Mouse (Mus musculus) forebrain, postnatal 0 days (tissue): Measurements from ENCODE around the gene Slc38a5. TPM values are rescaled to one million over a fixed set of nuclear protein-coding genes. Genes with fewer than 3 reads are reported as not detected.

Experiments
- ATAC-seq: fragments of 200-750 bp; cut with Nextera tagmentation; 2 replicates; pipeline ENCODE4 v1.8.0; 2017; ENCODE audit warnings: mild to moderate bottlenecking, moderate library complexity
- DNase-seq: peaks from one replicate; pipeline ENCODE4 v3.0.0-alpha.2; 2015
- H3K27ac ChIP-seq: fragments of 300-500 bp; sonication (generic); 2 replicates; pipeline ENCODE4 v1.5.1; 2014; ENCODE audit warnings: low read depth, mild to moderate bottlenecking, antibody characterized with exemption, low read length, moderate library complexity, mixed read lengths
- H3K27me3 ChIP-seq: fragments of 300-500 bp; sonication (generic); 2 replicates; pipeline ENCODE4 v1.6.1; 2014; ENCODE audit warnings: mild to moderate bottlenecking, low read length, mixed read lengths; ENCODE audit not compliant: insufficient read depth
- H3K36me3 ChIP-seq: fragments of 300-500 bp; sonication (generic); 2 replicates; pipeline ENCODE4 v1.6.1; 2014; ENCODE audit warnings: mild to moderate bottlenecking, moderate library complexity; ENCODE audit not compliant: insufficient read depth
- H3K4me1 ChIP-seq: fragments of 300-500 bp; sonication (generic); 2 replicates; pipeline ENCODE4 v1.6.1; 2014; ENCODE audit warnings: antibody characterized with exemption; ENCODE audit not compliant: insufficient read depth
- H3K4me2 ChIP-seq: fragments of 300-500 bp; sonication (generic); 2 replicates; pipeline ENCODE4 v1.6.1; 2014; ENCODE audit warnings: low read depth, mild to moderate bottlenecking, moderate library complexity
- H3K4me3 ChIP-seq: fragments of 300-500 bp; sonication (generic); 2 replicates; pipeline ENCODE4 v1.5.1; 2014; ENCODE audit warnings: low read depth, low read length, mixed read lengths
- H3K9ac ChIP-seq: fragments of 300-500 bp; sonication (generic); 2 replicates; pipeline ENCODE4 v1.6.1; 2014; ENCODE audit warnings: mild to moderate bottlenecking
- H3K9me3 ChIP-seq: fragments of 300-500 bp; sonication (generic); 2 replicates; pipeline ENCODE4 v1.6.1; 2016; ENCODE audit warnings: low read length
- CTCF ChIP-seq: sonication (generic); IDR thresholded peaks from 2 replicates; pipeline ENCODE4 v1.5.1; 2016; ENCODE audit warnings: antibody characterized with exemption, control low read depth, low read depth
- WGBS: fragments of 180-500 bp; shearing (Covaris S2); extraction: QIAGEN DNeasy Blood & Tissue Kit; methylation state at CpG from one replicate; pipeline ENCODE4 v1.1.7; 2014; 5-methylcytosine and 5-hydroxymethylcytosine counted together
- polyA plus RNA-seq: library from polyadenylated mRNA; unstranded; fragments of >200 nt; fragmentation: Nextera tagmentation; extraction: Ambion mirVana; gene quantifications from 2 replicates; pipeline ENCODE4 v1.2.1, GENCODE M21; 2015
- total RNA-seq: library from RNA; depleted of rRNA; stranded (reverse); fragments of >200 nt; gene quantifications from 2 replicates; pipeline ENCODE4 v1.2.3, GENCODE M21; 2014; rRNA removed

Gene Slc38a5
- 15.3 and 20.8 TPM in 2 replicates for total RNA-seq
- 21.5 and 25.0 TPM in 2 replicates for polyA plus RNA-seq

DNA sequence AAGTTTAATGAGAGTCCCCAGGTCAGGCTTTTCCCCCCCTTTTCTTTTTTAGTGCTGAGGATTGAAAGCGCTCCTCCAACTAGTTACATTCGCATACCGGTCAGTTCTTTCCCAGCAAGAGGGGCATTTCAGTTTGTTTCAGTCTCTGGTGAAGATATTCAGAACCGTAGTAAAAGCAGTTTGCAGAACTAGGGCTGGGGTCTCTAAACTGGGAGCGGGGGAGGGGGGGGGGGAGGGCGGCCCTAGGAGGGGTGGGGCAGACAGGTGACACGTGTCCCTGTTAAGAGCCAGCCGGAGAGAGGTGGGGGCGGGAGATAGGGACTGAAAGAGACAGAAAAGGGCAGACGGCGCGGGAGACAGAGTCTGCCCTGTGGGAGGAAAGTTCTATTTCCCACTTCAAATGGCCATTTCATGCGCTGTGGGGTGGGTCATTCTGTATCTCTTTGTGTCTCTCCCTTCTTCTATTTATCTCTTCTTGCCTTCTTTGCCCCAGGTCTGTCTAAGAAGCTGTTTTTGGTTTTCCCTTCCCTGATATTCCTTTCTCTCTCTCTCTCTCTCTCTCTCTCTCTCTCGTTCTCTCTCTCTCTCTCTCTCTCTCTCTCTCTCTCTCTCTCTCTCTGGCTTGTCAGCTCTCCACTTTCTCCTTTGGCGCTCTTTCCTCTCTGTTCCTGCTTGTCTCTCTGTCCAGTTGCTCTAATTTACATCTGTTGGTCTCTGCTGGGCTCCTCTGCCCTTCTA, at the start of gene Slc38a5:
Gene Slc38a5 (plus strand): TSS at position 51 of the 738 bp plus-strand sequence.
- Histone ChIP-seq H3K27me3 (no peaks in the 10 kb centered on the region), H3K36me3 (no peaks in the 10 kb centered on the region), H3K4me3 (no peak within 1 kb of the TSS; the same call in 1 of the 2 replicates), H3K9ac (no peak within 1 kb of the TSS), H3K27ac (no peak within 1 kb of the TSS), H3K4me2 (0 out of 2 replicates have a peak within 1 kb of the TSS, but pooled peaks have one; percentile 5), H3K4me1 (no peaks in the 10 kb centered on the region), H3K9me3 (no peaks in the 10 kb centered on the region)
- 22% methylated on average over 13 of the region's 15 CpGs for WGBS
- no peak for TF ChIP-seq CTCF
- ATAC-seq: no peak
- no peak for DNase-seq

- Histone ChIP-seq H3K9me3 (no peaks in the 10 kb centered on the region), H3K4me3 (no peak overlapping the region), H3K4me1 (no peaks in the 10 kb centered on the region), H3K4me2 (no peak overlapping the region), H3K9ac (no peak overlapping the region), H3K36me3 (no peaks in the 10 kb centered on the region), H3K27me3 (no peaks in the 10 kb centered on the region), H3K27ac (peak overlapping the region; percentile 35; the same call in 1 of the 2 replicates)
- WGBS: 76% methylated on average over 3 of the region's 3 CpGs
- ATAC-seq: peak; percentile 83
- peak; percentile 61 for DNase-seq
- no peak for TF ChIP-seq CTCF
Observed at GRCm38 (mm10) chrX:8222296-8222677, 48.6 kb upstream of the Slc38a5 start.

DNA sequence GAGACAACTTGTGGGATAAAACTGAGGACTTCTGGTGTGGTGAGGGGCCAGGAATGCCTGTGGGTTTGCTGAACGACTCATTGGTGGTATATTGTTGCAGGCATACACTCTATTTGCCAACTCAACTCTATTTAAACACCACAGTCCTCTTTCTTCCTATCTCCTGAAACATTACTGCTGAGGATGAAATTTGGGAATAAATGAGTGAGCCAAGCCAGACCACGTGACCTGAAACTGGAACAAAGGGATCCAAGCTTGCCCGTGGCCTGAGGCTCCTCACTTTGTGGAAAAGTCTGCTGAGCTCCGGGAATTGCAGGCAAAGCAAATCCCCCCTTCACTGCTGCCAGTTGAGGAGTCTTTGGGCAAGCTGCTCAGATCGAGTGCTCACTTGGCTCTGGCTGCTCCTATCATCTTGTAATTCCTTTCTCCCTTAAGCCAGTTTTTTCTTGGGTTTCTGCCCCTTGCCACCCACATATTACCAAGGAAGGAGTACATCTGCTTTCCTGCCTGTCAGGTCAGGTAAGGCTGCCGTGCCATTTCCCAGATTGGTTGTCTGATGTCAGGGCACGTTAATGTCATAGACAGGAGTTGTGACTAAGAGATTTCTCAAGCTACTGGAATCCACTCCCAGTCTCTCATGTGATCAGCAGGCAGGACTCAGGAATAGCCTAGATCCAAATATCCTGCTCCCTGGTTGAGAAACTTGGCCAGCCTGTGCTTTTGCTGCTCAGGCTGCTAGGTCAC, 48.1 kb upstream of the Slc38a5 start:
- Histone ChIP-seq H3K4me2 (no peak overlapping the region), H3K36me3 (no peaks in the 10 kb centered on the region), H3K9me3 (no peaks in the 10 kb centered on the region), H3K4me1 (no peaks in the 10 kb centered on the region), H3K4me3 (no peak overlapping the region), H3K9ac (no peak overlapping the region), H3K27me3 (no peaks in the 10 kb centered on the region), H3K27ac (peak overlapping the region; percentile 35; the same call in 1 of the 2 replicates)
- TF ChIP-seq CTCF: no peak
- WGBS: 51% methylated on average over 7 of the region's 7 CpGs
- DNase-seq (peak; percentile 32), ATAC-seq (peak; percentile 65)

GRCm38 (mm10) chrX:8223473-8223872, 47.5 kb upstream of the Slc38a5 start:
- Histone ChIP-seq H3K9ac (no peak overlapping the region), H3K27me3 (no peaks in the 10 kb centered on the region), H3K27ac (no peak overlapping the region), H3K4me1 (no peaks in the 10 kb centered on the region), H3K4me2 (no peak overlapping the region), H3K4me3 (no peak overlapping the region), H3K9me3 (no peaks in the 10 kb centered on the region), H3K36me3 (no peaks in the 10 kb centered on the region)
- TF ChIP-seq CTCF: no peak
- 90% methylated on average over 7 of the region's 7 CpGs for WGBS
- DNase-seq: no peak
- ATAC-seq: no peak

- 76% methylated on average over 4 of the region's 4 CpGs for WGBS
- DNase-seq: no peak
- Histone ChIP-seq H3K9me3 (no peaks in the 10 kb centered on the region), H3K4me3 (no peak overlapping the region), H3K4me2 (no peak overlapping the region), H3K36me3 (no peaks in the 10 kb centered on the region), H3K9ac (no peak overlapping the region), H3K27ac (no peak overlapping the region), H3K4me1 (no peaks in the 10 kb centered on the region), H3K27me3 (no peaks in the 10 kb centered on the region)
- ATAC-seq: no peak
- no peak for TF ChIP-seq CTCF
Observed at GRCm38 (mm10) chrX:8230272-8230671, 40.7 kb upstream of the Slc38a5 start.

- no peaks in the 10 kb centered on the region for H3K36me3 ChIP-seq
- TF ChIP-seq CTCF: no peak
- no peaks in the 10 kb centered on the region for H3K9me3 ChIP-seq
- H3K4me1 ChIP-seq: no peaks in the 10 kb centered on the region
- no peak overlapping the region for H3K4me3 ChIP-seq
- DNase-seq (no peak), ATAC-seq (no peak)
- H3K4me2 ChIP-seq: no peak overlapping the region
- 82% methylated on average over 3 of the region's 3 CpGs for WGBS
- H3K27me3 ChIP-seq: no peaks in the 10 kb centered on the region
- no peak overlapping the region for H3K9ac ChIP-seq
- H3K27ac ChIP-seq: no peak overlapping the region
Observed at GRCm38 (mm10) chrX:8233602-8234001, 37.3 kb upstream of the Slc38a5 start.

GRCm38 (mm10) chrX:8236704-8237103, 34.2 kb upstream of the Slc38a5 start:
- Histone ChIP-seq H3K4me2 (no peak overlapping the region), H3K27me3 (no peaks in the 10 kb centered on the region), H3K4me3 (no peak overlapping the region), H3K27ac (no peak overlapping the region), H3K9ac (no peak overlapping the region), H3K36me3 (no peaks in the 10 kb centered on the region), H3K4me1 (no peaks in the 10 kb centered on the region), H3K9me3 (no peaks in the 10 kb centered on the region)
- WGBS: 86% methylated on average over 2 of the region's 2 CpGs
- TF ChIP-seq CTCF: no peak
- ATAC-seq (no peak), DNase-seq (no peak)
